Mouse (Mus musculus) bone marrow, adult 2 months (tissue): ENCODE measurements at regions not wholly inside any gene's neighbourhood (a gene's known extent, or its start where the extent isn't known, plus 50 kb on each side); places are given as distances from the start of the nearest gene placed in this dataset.

Experiments
- CTCF ChIP-seq: fragments of 200-500 bp; IDR thresholded peaks from 2 replicates; pipeline ENCODE4 v1.5.1; 2011; ENCODE audit warnings: low read length, control low read depth; ENCODE audit not compliant: control insufficient read depth, insufficient read depth
- POLR2A ChIP-seq: fragments of 200-500 bp; IDR thresholded peaks from 2 replicates; pipeline ENCODE4 v1.6.1; 2011; ENCODE audit warnings: low read depth, mild to moderate bottlenecking, control low read depth, low read length, borderline replicate concordance; ENCODE audit not compliant: control insufficient read depth

DNA sequence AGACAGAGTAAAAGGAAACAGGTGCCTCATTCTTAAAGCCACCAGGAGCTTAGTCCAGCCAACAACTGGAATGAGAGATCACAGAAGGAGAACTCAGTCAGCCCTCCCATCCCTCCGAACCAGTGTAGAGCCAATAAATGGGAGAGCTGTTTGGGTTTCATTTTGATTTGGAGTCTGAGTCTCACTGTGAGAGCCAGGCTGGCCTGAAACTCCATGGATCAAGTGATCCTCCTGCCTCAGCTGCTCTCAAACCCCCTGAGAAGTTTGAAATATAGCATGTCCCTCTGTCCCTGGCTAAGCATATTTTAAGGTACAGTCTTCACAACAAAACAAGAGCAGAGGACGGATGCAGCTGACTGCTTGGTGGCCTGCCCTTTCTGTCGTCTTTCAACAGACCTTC, 107.3 kb upstream of the Agap1 start:
- TF ChIP-seq CTCF (no peak), POLR2A (no peak)
